Mouse (Mus musculus): ENCODE results near the gene Bank1. TPM values are rescaled to one million over a fixed set of nuclear protein-coding genes. Genes with fewer than 3 reads are reported as not detected.

Gene Bank1
- polyA plus RNA-seq, 1 experiment, result 1.2 TPM

DNA sequence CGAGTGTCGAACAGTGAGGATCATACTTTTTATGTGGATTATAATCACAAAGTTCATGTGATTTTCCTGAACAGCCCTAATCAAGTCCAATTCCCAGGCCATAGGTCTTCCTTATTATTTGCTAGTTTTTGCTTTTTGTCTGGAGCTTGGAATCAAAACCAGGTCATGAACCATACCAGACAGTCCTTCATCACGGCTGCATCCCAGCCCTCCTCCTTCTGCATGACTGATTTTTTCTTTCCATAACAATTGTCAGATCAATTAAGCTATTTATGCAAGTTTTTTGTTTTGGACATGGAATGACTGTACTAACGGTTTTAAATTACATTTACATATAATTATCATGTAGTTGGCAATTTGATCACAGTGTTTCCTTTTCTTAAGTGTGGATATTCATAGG is 315.2 kb downstream of the Bank1 start:
- no peak for TF ChIP-seq CTCF (conservative IDR thresholded peaks at IDR 0.05; ENCODE audit: insufficient read depth, insufficient read length, low read depth, low read length)
- TF ChIP-seq POLR2A (IDR thresholded peaks at IDR 0.05; ENCODE audit: low read depth, low read length), result no peak
- 84% methylated on average over 4 of the region's 4 CpGs for WGBS

DNA sequence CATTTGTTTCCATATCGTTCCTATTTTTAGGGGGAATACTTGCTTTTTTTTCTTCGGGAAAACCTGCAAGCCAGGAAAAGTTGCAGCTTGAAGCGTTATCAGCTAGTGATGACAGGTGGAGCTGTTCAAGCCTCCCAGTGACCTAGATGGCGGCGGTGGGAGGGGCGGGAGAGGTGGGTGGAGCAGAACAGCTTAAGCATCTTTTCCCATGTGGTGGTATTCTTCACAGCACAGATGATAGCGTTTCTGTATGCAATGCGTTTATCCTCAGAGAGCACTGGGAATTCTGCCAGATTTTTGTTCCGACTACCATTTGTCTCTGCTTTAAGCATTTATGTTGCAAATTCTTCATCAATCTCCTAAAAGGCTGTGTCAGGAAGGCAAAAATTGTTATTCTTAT is 318.0 kb downstream of the Bank1 start:
- no peaks in the 10 kb centered on the region for H3K4me1 ChIP-seq (ENCODE audit: control insufficient read depth, insufficient read depth, low read length)
- WGBS, result 28% methylated on average over 9 of the region's 9 CpGs
- no peaks in the 10 kb centered on the region for H3K27me3 ChIP-seq (replicated peaks; ENCODE audit: control insufficient read depth, insufficient read depth, low read length)
- H3K36me3 ChIP-seq (ENCODE audit: control insufficient read depth, insufficient read depth, low read length), result no peaks in the 10 kb centered on the region
- no peak overlapping the region for H3K27ac ChIP-seq (ENCODE audit: insufficient read depth, low read depth, low read length)
- peak; percentile 0 for DNase-seq
- H3K4me3 ChIP-seq (ENCODE audit: insufficient read depth, low read depth, low read length), result no peak overlapping the region
- no peak for TF ChIP-seq POLR2A (IDR thresholded peaks at IDR 0.05; ENCODE audit: low read depth, low read length)
- no peak for TF ChIP-seq CTCF (conservative IDR thresholded peaks at IDR 0.05; ENCODE audit: insufficient read depth, insufficient read length, low read depth, low read length)

More for the DNA sequence above, 315.2 kb downstream of the Bank1 start:
- no peak overlapping the region for H3K4me3 ChIP-seq (ENCODE audit: insufficient read depth, low read depth, low read length)
- no peak overlapping the region for H3K27ac ChIP-seq (ENCODE audit: insufficient read depth, low read depth, low read length)
- H3K4me1 ChIP-seq (ENCODE audit: control insufficient read depth, insufficient read depth, low read length), result no peaks in the 10 kb centered on the region
- H3K36me3 ChIP-seq (ENCODE audit: control insufficient read depth, insufficient read depth, low read length), result no peaks in the 10 kb centered on the region
- no peaks in the 10 kb centered on the region for H3K27me3 ChIP-seq (replicated peaks; ENCODE audit: control insufficient read depth, insufficient read depth, low read length)
- no peak for DNase-seq

DNA sequence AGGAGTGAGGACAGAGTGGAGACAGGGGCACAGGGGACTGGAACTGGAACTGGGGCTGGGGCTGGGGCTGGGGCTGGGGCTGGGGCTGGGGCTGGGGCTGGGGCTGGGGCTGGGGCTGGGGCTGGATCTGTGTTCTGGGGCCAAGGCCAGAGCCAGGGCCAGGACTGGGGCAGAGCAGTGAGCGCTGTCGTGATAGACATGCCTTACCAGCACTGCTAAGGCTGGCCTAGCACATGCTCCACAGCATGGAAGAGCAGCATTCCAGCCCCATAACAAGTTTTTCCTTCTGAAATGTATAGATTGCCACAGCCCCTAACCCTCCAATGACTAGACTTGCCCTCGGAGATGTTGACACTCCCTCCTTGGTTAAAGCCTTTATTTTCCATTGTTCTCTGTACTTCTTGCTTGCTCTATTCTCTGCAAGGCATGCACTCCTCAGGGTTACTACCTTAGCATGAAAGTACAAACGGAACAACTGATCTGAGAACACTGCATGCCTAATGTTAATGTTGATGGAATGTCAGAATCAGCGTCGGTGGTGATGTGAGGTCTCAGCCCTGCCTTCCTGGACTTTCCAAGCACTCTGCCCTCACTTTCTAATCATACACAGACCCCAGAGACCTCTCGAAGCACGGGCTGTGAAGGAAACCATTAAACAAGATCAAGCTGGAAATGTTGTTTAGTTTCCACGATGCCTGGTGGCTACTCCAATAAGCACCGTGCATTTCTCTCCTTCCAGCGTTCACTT is 318.6 kb downstream of the Bank1 start:
- no peaks in the 10 kb centered on the region for H3K27me3 ChIP-seq (replicated peaks; ENCODE audit: control insufficient read depth, insufficient read depth, low read length)
- no peaks in the 10 kb centered on the region for H3K36me3 ChIP-seq (ENCODE audit: control insufficient read depth, insufficient read depth, low read length)
- WGBS, result 49% methylated on average over 11 of the region's 11 CpGs
- H3K4me3 ChIP-seq (ENCODE audit: insufficient read depth, low read depth, low read length), result no peak overlapping the region
- no peak for TF ChIP-seq POLR2A (IDR thresholded peaks at IDR 0.05; ENCODE audit: low read depth, low read length)
- no peak for TF ChIP-seq CTCF (conservative IDR thresholded peaks at IDR 0.05; ENCODE audit: insufficient read depth, insufficient read length, low read depth, low read length)
- H3K4me1 ChIP-seq (ENCODE audit: control insufficient read depth, insufficient read depth, low read length), result no peaks in the 10 kb centered on the region
- DNase-seq, result no peak
- H3K27ac ChIP-seq (ENCODE audit: insufficient read depth, low read depth, low read length), result no peak overlapping the region

All from kidney, adult 2 months (tissue).